ENCODE assay signal across 22 mouse cellular contexts in genomic region chr14:105532168-105532745, GRCm38 (mm10).
DNase-seq lines count a peak whose midpoint lies in the region; ATAC-seq and TF ChIP-seq lines count a peak whose summit lies in the region.
"Had no signal": no experiment of that assay in that cellular context is flagged by ENCODE, and none has a peak within 500 bp of the region (broad histone marks: within the 10 kb centered on the region; RNA-seq: fewer than 3 reads in every experiment).

No protein-coding gene starts in this region.

- H3K27ac ChIP-seq in heart, postnatal 0 days (ENCODE audit: low read depth): peak overlapping the region; percentile 15; the same call in 1 of the 2 replicates
- no peak overlapping the region for H3K27ac ChIP-seq in heart, adult 2 months
- H3K27ac ChIP-seq in MEL (ENCODE audit: control insufficient read depth, low read depth, low read length): no peak overlapping the region
- no peak overlapping the region for H3K27ac ChIP-seq in limb, embryonic 14.5 days (replicated peaks; ENCODE audit: low read depth, low read length)
- H3K27ac ChIP-seq: forebrain, embryonic 10.5 days; hindbrain, embryonic 10.5 days; hindbrain, postnatal 0 days; kidney, postnatal 0 days; liver, embryonic 12.5 days; lung, embryonic 15.5 days; macrophage; midbrain, embryonic 10.5 days; neural tube, embryonic 12.5 days had no signal

- no peak overlapping the region for H3K4me2 ChIP-seq in heart, postnatal 0 days (ENCODE audit: low read depth, low read length)
- no peak overlapping the region for H3K4me2 ChIP-seq in limb, embryonic 14.5 days (replicated peaks; ENCODE audit: low read depth, low read length, severe bottlenecking)
- H3K4me2 ChIP-seq: liver, embryonic 12.5 days; lung, embryonic 15.5 days; neural tube, embryonic 12.5 days had no signal

- DNase-seq in heart, postnatal 0 days (ENCODE audit: low spot score): no peak
- no peak for DNase-seq in heart, adult 2 months
- peak; percentile 10 for DNase-seq in MEL (ENCODE audit: low read depth, low spot score)
- peak; percentile 50 for DNase-seq in limb, embryonic 14.5 days (ENCODE audit: low spot score)
- peak; percentile 55 for DNase-seq in thymus, postnatal 25 days
- DNase-seq in MN1 (ENCODE audit: low spot score): no peak
- DNase-seq in adrenal gland, postnatal 10 days: no peak
- DNase-seq: adrenal gland, adult 2 months; cerebellum, adult 9-11 months; gastrocnemius, postnatal 10 days; kidney, adult 18-20 months; right cerebral cortex, postnatal 4 days had no signal

- TF ChIP-seq RAD21 in MEL (IDR thresholded peaks at IDR 0.05; ENCODE audit: low read depth, low read length): no peak

- H3K36me3 ChIP-seq in heart, postnatal 0 days (replicated peaks; ENCODE audit: control insufficient read depth, insufficient read depth, low read length): no peaks in the 10 kb centered on the region
- no peaks in the 10 kb centered on the region for H3K36me3 ChIP-seq in heart, adult 2 months (ENCODE audit: control insufficient read depth, insufficient read depth, low read length)
- no peaks in the 10 kb centered on the region for H3K36me3 ChIP-seq in MEL (ENCODE audit: control insufficient read depth in 1 of 2, insufficient read depth in 2 of 2, low read length in 2 of 2)
- H3K36me3 ChIP-seq in limb, embryonic 14.5 days (ENCODE audit: control insufficient read depth, insufficient read depth, low read length): no peaks in the 10 kb centered on the region
- H3K36me3 ChIP-seq: forebrain, embryonic 10.5 days; hindbrain, embryonic 10.5 days; liver, embryonic 12.5 days; lung, embryonic 15.5 days; midbrain, embryonic 10.5 days; neural tube, embryonic 12.5 days had no signal

- 0 out of 2 replicates have a peak, but pooled peaks cover 3% of the 10 kb centered on the region for H3K9me3 ChIP-seq in heart, postnatal 0 days (replicated peaks; ENCODE audit: control insufficient read depth, low read length)
- no peaks in the 10 kb centered on the region for H3K9me3 ChIP-seq in MEL (replicated peaks; ENCODE audit: insufficient read depth, low read length)
- no peaks in the 10 kb centered on the region for H3K9me3 ChIP-seq in limb, embryonic 14.5 days (ENCODE audit: control insufficient read depth, low read length)
- H3K9me3 ChIP-seq: liver, embryonic 12.5 days; lung, embryonic 15.5 days; midbrain, embryonic 10.5 days; neural tube, embryonic 12.5 days had no signal

- H3K79me2 ChIP-seq in heart, adult 2 months (replicated peaks; ENCODE audit: control insufficient read depth, insufficient read depth, low read length): no peaks in the 10 kb centered on the region
- H3K79me2 ChIP-seq in MEL (ENCODE audit: control insufficient read depth, insufficient read depth, low read length, poor library complexity): no peaks in the 10 kb centered on the region

- no peaks in the 10 kb centered on the region for H3K27me3 ChIP-seq in heart, postnatal 0 days (ENCODE audit: control insufficient read depth, insufficient read depth, low read length)
- no peaks in the 10 kb centered on the region for H3K27me3 ChIP-seq in heart, adult 2 months (ENCODE audit: control insufficient read depth, insufficient read depth, low read length)
- H3K27me3 ChIP-seq in MEL (ENCODE audit: control insufficient read depth in 1 of 2, insufficient read depth in 2 of 2, low read length in 2 of 2): no peaks in the 10 kb centered on the region
- no peaks in the 10 kb centered on the region for H3K27me3 ChIP-seq in limb, embryonic 14.5 days (ENCODE audit: control insufficient read depth, insufficient read depth, low read length)
- H3K27me3 ChIP-seq: CH12.LX; liver, embryonic 12.5 days; lung, embryonic 15.5 days; neural tube, embryonic 12.5 days had no signal

- TF ChIP-seq POLR2A in heart, adult 2 months (IDR thresholded peaks at IDR 0.05; ENCODE audit: insufficient read depth, low read depth, low read length): no peak
- no peak for TF ChIP-seq POLR2A in MEL (IDR thresholded peaks at IDR 0.05; ENCODE audit: control insufficient read depth in 1 of 2, insufficient read depth in 1 of 2, low read depth in 1 of 2, low read length in 2 of 2, poor library complexity in 1 of 2)
- no peak for TF ChIP-seq POLR2A in limb, embryonic 14.5 days (IDR thresholded peaks at IDR 0.05; ENCODE audit: borderline replicate concordance, extremely low read depth, insufficient read depth, insufficient read length)

- H3K9ac ChIP-seq in heart, postnatal 0 days (replicated peaks; ENCODE audit: low read depth, low read length): no peak overlapping the region
- no peak overlapping the region for H3K9ac ChIP-seq in heart, adult 2 months (ENCODE audit: low read depth, low read length)
- no peak overlapping the region for H3K9ac ChIP-seq in MEL (ENCODE audit: control insufficient read depth, low read depth, low read length, poor library complexity, severe bottlenecking)
- H3K9ac ChIP-seq in limb, embryonic 14.5 days (ENCODE audit: low read depth, low read length, severe bottlenecking): no peak overlapping the region
- H3K9ac ChIP-seq: liver, embryonic 12.5 days; lung, embryonic 15.5 days; neural tube, embryonic 12.5 days had no signal

- no peak for ATAC-seq in heart, postnatal 0 days (ENCODE audit: insufficient read depth, low read depth)
- no peak for ATAC-seq in limb, embryonic 14.5 days (ENCODE audit: low FRiP score, low read depth)
- ATAC-seq: hindbrain, postnatal 0 days; liver, embryonic 12.5 days had no signal

- TF ChIP-seq EP300 in heart, postnatal 0 days (IDR thresholded peaks at IDR 0.05; ENCODE audit: low read depth): no peak
- TF ChIP-seq EP300 in heart, adult 2 months (IDR thresholded peaks at IDR 0.05; ENCODE audit: insufficient read depth, low read depth, low read length): no peak
- no peak for TF ChIP-seq EP300 in MEL (IDR thresholded peaks at IDR 0.05; ENCODE audit: low read depth in 1 of 2, low read length in 2 of 2)

- WGBS in heart, postnatal 0 days: 64% methylated on average over 10 of the region's 10 CpGs
- 65% methylated on average over 10 of the region's 10 CpGs for WGBS in heart, adult 2 months
- WGBS in limb, embryonic 14.5 days: 62% methylated on average over 10 of the region's 10 CpGs

- intact Hi-C loops in heart, adult 2 months (cut with DNase I): no loop called here

- H3K4me1 ChIP-seq in heart, postnatal 0 days (ENCODE audit: control insufficient read depth, insufficient read depth): no peaks in the 10 kb centered on the region
- H3K4me1 ChIP-seq in heart, adult 2 months (ENCODE audit: control insufficient read depth, insufficient read depth, low read length): no peaks in the 10 kb centered on the region
- H3K4me1 ChIP-seq in MEL (ENCODE audit: control insufficient read depth in 1 of 2, insufficient read depth in 2 of 2, low read length in 2 of 2): peaks cover 0 to 3% of the 10 kb centered on the region in 2 experiments; a peak in 1 of 4 replicates
- peaks cover 7% of the 10 kb centered on the region for H3K4me1 ChIP-seq in limb, embryonic 14.5 days (ENCODE audit: control insufficient read depth, insufficient read depth, low read length)
- H3K4me1 ChIP-seq: forebrain, embryonic 10.5 days; hindbrain, embryonic 10.5 days; liver, embryonic 12.5 days; lung, embryonic 15.5 days; midbrain, embryonic 10.5 days; neural tube, embryonic 12.5 days had no signal

- H3K4me3 ChIP-seq in heart, postnatal 0 days (ENCODE audit: low read depth, low read length): no peak overlapping the region
- H3K4me3 ChIP-seq in heart, adult 2 months: no peak overlapping the region
- H3K4me3 ChIP-seq in MEL (ENCODE audit: control insufficient read depth in 1 of 2, insufficient read depth in 1 of 2, low read depth in 2 of 2, low read length in 2 of 2): no peak overlapping the region
- no peak overlapping the region for H3K4me3 ChIP-seq in limb, embryonic 14.5 days (replicated peaks; ENCODE audit: low read length)
- H3K4me3 ChIP-seq: forebrain, embryonic 10.5 days; hindbrain, embryonic 10.5 days; liver, embryonic 12.5 days; lung, embryonic 15.5 days; midbrain, embryonic 10.5 days; neural tube, embryonic 12.5 days had no signal

- TF ChIP-seq CTCF in heart, postnatal 0 days (IDR thresholded peaks at IDR 0.05; ENCODE audit: low read depth): no peak
- no peak for TF ChIP-seq CTCF in heart, adult 2 months (IDR thresholded peaks at IDR 0.05)
- no peak for TF ChIP-seq CTCF in MEL (IDR thresholded peaks at IDR 0.05 in 2 of 3, conservative IDR thresholded peaks at IDR 0.05 in 1 of 3; ENCODE audit: control insufficient read depth in 1 of 3, insufficient read depth in 1 of 3, low read depth in 2 of 3, low read length in 3 of 3, poor library complexity in 1 of 3, severe bottlenecking in 1 of 3)

TF ChIP-seq in MEL, 35 proteins besides CTCF, POLR2A, EP300 and RAD21:
- TF ChIP-seq ZKSCAN1 (IDR thresholded peaks at IDR 0.05; ENCODE audit: low read depth, low read length) (no peak), SMC3 (IDR thresholded peaks at IDR 0.05; ENCODE audit: low read depth, low read length) (no peak), MYB (IDR thresholded peaks at IDR 0.05; ENCODE audit: low read depth, low read length) (no peak), MAX (IDR thresholded peaks at IDR 0.05; ENCODE audit: low read length) (no peak), MEF2A (IDR thresholded peaks at IDR 0.05; ENCODE audit: extremely low read depth, insufficient replicate concordance, low read depth, low read length, poor library complexity, severe bottlenecking) (no peak), NELFE (IDR thresholded peaks at IDR 0.05; ENCODE audit: low read depth, low read length) (no peak), ZNF384 (IDR thresholded peaks at IDR 0.05; ENCODE audit: low read depth, low read length) (no peak), TAL1 (IDR thresholded peaks at IDR 0.05; ENCODE audit: low read length) (no peak), ELF1 (IDR thresholded peaks at IDR 0.05; ENCODE audit: low read depth, low read length) (no peak), ETS1 (IDR thresholded peaks at IDR 0.05; ENCODE audit: low read depth, low read length) (no peak), UBTF (IDR thresholded peaks at IDR 0.05; ENCODE audit: borderline replicate concordance, insufficient read depth, low read depth, low read length) (no peak), USF1 (IDR thresholded peaks at IDR 0.05; ENCODE audit: low read depth, low read length) (no peak), KAT2A (conservative IDR thresholded peaks at IDR 0.05; ENCODE audit: low read depth, low read length) (no peak), RCOR1 (IDR thresholded peaks at IDR 0.05; ENCODE audit: low read depth, low read length) (no peak), SIN3A (IDR thresholded peaks at IDR 0.05; ENCODE audit: low read length) (no peak)

Comparison
In these comparisons a context has a peak if more than half of its experiments do, and no peak if none do; other contexts are left out.
1. DNase-seq: peak in MEL (single experiment), limb, embryonic 14.5 days (single experiment) and thymus, postnatal 25 days (single experiment); none in heart, postnatal 0 days (single experiment), heart, adult 2 months (0 of 2), MN1 (single experiment) and adrenal gland, postnatal 10 days (single experiment).